Mouse (Mus musculus) naive thymus-derived CD4-positive, alpha-beta T cell, adult 2 months (primary cell): ENCODE data around the gene Cox8b.

Experiments used
- DNase-seq: peaks from one replicate; pipeline ENCODE4 v3.0.0-alpha.2; 2011; ENCODE audit warnings: low read depth

Cox8b gene

GRCm38 (mm10) chr7:140900220-140900619 lies at the start of gene Cox8b:
Cox8b (minus strand) TSS chr7:140900446.
- DNase-seq: no peak

- no peak for DNase-seq
Measured at GRCm38 (mm10) chr7:140949255-140949654, 49.0 kb upstream of the Cox8b start.

DNA sequence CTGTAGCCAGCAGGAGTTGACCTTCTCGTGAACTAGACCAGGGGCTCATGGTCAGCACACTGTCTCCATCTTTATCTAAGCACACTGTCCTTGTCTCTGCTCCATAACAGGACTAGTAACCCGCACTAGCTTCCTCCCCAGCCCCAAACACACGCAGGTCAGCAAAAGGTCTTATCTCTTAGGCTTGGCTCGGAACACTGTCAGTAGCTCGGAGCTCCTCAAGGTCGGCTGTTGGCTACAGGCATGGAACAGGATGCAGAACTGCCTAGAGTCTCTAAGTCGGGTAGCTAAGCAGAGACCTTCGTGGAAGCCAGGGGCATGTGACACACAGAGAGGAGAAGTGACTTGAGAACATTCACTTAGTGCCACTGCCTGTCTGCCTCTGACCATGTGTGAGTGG lies 47.9 kb upstream of the Cox8b start:
- no peak for DNase-seq

GRCm38 (mm10) chr7:140946980-140947379 lies 46.7 kb upstream of the Cox8b start:
- DNase-seq: peak; percentile 77

- DNase-seq: peak; percentile 10
Measured at GRCm38 (mm10) chr7:140946311-140946710, 46.1 kb upstream of the Cox8b start.

DNA sequence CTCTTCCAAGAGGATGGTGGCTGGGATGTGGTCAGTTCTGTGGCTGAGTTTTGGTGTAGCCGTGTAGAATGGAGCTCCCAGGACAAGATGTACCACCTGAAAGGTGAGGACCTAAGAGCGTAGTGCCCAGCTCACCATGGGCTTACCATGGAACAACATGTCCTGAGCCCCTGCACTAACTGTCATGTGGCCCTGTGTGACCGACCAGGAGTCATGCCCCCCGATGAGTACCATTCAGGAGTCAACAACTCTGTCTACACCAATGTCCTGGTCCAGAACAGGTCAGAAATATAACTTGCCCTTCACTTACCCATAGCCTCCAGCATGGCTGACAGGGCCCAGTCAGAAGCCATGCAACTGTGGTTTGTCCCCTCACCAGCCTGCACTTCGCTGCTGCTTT lies 45.0 kb upstream of the Cox8b start:
- DNase-seq: no peak

- DNase-seq: no peak
Measured at GRCm38 (mm10) chr7:140944236-140944635, 44.0 kb upstream of the Cox8b start.

DNA sequence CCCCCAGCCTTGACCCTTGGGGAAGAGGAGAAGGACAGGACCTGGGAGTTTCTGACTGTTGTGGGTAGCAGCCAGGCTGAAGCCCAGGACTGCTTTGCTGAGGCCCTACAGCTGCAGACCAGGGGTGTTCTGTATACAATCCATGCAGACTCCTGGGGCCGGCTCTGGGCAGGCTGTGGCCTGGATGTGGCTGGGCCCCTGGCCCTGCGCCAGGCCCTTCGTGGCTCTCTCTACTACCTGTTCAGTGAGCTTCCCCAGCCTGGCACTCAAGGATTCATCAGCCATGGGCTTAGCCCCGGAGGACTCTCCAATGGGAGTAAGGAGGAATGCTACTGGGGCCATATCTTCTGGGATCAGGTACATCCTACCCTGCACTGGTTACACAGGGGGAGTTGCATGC lies 43.1 kb upstream of the Cox8b start:
- no peak for DNase-seq

DNA sequence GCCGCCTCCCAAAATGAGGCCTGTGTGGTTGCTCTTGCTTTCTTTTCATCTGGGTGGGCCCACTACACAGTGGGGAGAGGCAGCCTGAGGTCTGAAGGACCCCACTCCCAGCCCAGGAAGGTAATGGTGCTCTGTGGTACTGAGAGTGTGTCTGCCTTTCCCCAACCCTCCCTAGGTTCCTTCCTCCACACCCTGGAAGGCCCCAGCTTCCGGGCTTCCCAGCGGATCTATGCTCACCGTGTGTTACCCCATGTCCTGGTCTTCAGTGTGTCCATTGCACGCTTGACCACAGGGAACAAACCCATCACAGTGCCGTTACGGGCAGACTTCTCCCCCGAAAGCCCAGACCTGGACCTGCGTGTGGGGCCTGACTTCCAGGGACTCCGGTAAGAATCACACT lies 42.6 kb upstream of the Cox8b start:
- no peak for DNase-seq

- no peak for DNase-seq
Measured at GRCm38 (mm10) chr7:140942341-140942740, 42.1 kb upstream of the Cox8b start.

DNA sequence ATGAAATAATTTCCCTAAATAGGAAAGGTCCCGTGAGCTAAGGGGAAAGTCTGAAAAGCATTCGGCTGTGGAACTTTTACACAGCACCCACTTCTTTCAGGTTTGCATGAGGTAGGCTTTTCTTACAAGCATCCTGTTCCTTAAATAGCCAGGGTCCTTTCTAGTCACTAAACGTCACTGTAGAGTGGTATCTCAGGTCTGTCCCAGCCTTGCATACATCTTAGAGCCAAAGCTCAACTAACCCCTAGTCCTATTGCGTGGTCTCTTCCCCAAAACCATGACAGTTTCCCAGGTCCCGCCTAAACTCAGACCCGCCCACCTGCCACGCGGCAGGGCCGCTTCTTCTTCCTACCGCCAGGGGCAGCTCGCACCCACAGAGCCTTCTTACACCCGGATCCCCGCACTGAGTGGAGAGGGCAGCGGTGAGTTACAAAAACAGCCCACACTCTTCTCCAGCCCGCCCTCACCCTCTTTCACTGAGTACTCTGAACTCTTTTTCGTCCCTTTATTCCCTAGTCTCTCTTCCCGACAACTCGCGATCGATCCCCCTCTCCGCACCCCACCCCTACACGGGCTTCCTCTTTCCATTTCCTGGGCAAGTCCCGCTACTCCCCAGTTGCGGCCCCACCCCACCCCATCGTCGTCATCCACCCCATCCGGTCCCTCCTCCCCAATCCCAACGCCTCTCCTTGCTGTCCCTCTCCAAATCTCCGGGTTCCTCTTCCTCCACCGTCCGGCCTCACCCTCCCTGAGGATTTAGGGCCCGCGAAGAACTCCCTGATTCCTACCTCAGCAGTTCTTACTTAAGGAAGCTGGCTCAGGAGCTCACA lies 41.2 kb upstream of the Cox8b start, which contains the start of gene Pgghg:
TSS of gene Pgghg (plus strand) at position 170 of the 830 bp plus-strand sequence.
- DNase-seq: peak; percentile 90

- no peak for DNase-seq
Measured at GRCm38 (mm10) chr7:140939669-140940171, 39.5 kb upstream of the Cox8b start.

DNA sequence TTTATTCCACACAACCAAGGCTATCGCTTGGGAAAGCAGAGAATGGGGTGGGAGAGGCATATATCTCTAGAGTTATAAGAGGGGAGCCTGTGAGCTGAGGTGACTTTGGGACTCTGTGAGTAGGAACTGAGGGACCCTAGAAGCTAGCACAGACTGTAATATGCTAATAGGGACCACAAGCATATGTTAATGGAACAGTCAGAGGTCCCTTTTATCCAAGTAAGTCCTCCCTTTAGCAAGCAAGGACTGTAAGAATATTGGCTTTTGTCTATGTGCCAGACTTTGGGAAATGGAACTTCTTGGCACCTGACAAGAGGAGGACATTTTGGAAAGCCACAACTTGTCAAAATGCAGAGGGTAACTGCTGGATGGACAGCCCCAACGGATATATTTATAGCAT lies 38.6 kb upstream of the Cox8b start:
- no peak for DNase-seq

GRCm38 (mm10) chr7:140938436-140938835 lies 38.2 kb upstream of the Cox8b start:
- peak; percentile 25 for DNase-seq

DNA sequence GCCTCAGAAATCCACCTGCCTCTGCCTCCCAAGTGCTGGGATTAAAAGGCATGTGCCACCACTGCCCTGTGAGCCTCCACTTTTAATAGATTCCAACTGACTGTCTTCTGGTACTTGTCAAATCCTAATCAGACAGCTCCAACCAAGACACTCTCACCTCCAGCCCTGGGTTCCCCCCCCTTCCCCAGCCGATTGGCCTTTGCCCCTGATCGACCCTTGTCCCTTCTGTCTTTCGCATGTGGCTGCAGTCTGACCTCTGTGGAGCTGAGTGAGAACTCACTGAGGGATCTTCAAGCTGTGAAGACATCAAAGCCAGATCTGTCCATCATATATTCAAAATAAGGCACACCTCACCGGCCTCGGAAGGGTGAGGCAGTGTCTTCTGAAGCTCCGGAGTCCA lies 26.9 kb upstream of the Cox8b start:
- DNase-seq: no peak

- DNase-seq: peak; percentile 41
Measured at GRCm38 (mm10) chr7:140923070-140923775, 23.0 kb upstream of the Cox8b start.

DNA sequence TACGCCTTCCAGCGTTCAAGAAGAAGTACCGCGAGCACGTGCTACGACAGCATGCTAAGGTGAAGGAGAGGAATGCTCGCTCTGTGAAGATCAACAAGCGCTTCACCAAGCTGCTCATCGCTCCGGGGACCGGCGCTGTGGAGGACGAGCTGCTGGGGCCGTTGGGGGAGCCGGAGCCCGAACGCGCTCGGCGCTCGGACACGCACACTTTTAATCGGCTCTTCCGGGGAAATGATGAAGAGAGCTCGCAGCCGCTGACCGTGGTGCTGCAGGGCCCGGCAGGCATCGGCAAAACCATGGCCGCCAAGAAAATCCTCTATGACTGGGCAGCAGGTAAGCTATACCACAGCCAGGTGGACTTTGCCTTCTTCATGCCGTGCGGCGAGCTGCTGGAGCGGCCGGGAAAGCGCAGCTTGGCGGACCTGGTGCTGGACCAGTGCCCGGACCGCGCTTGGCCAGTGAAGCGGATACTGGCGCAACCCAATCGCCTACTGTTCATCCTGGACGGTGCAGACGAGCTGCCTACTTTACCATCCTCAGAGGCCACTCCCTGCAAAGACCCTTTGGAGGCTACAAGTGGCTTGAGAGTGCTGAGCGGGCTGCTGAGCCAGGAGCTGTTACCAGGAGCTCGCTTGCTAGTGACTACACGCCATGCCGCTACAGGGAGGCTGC lies 22.3 kb upstream of the Cox8b start:
- peak; percentile 37 for DNase-seq

DNA sequence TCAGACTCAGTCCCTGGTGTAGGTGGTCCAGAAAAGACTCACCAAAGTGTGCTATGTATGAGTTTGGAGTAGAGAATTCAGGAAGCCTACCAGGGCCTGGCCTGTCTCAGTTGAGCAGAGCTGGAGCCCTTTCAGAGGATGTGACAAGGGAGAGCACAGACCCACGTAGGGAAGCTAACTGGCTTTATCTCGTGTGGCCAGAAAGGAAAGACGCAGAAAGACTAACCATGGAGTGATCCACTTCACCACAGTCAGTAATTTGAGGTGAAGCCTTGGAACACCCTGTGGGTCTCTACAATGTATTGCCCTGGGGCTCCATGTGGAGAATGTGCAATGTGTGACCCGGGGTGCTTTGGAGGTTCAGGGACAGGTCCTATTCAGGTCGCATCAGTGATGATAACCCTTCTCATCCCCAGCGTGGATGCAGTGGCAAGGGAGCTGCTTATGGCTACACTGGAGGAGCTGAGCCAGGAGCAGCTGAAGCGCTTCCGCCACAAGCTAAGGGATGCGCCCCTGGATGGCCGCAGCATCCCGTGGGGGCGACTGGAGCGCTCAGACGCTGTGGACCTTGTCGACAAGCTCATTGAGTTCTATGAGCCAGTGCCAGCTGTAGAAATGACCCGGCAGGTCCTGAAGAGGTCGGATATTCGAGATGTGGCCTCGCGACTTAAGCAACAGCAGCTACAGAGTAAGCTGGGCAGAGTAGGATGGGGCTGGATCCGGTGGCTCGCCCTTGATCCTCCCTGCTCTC lies 21.2 kb upstream of the Cox8b start:
- DNase-seq: no peak

- DNase-seq: no peak
Measured at GRCm38 (mm10) chr7:140920418-140921029, 20.3 kb upstream of the Cox8b start, which contains the start of gene Nlrp6. Nlrp6 (plus strand) TSS chr7:140920902.

DNA sequence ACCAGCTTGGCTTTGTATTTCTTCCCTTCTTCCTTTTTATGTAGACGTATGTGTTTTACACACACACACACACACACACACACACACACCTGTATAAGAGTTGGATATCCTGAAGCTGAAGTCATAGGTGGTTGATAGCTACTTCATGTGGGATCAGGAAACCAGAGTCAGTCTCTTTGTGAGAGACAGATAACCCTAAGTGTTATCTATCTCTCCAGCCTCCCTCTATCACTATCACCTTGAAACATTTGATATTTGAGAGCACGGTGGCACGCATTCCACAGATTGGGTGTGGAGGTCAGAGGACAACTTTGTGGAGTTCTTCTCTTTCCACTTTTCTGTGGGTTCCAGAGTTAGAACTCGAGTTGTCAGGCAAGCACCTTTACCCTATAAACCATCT lies 19.7 kb upstream of the Cox8b start:
- no peak for DNase-seq

DNA sequence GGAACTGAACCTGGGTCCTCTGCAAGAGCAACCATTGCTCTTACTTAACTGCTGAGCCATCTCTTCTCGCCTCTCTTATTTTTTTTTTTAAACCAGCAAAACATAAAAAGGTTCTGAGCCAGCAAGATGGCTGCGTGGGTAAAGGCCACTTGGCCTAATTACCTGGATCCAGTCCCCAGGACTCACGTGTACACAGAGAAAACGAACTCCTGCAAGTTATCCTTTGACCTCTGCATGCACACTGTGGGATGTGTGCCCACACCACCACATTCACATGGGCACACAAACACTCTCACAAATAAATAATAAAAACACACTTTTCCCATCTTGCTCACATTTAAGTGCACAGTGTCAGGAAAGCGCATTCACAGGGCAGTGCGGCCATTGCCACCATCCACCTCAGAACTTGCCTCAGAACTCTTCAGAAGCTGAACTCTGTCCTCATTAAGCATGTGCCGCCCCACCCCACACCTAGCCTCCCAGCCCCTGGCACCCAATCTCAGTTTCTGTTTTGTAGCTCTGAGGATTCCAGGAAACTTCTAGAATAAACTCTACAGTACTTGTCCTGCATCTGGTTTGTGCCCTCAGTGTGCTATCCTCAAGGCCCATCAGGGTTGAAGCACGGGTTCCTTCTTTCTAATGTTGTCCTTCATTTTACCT lies 13.9 kb upstream of the Cox8b start:
- DNase-seq: no peak
